Mouse (Mus musculus) ES-E14 (cell line): ENCODE measurements around the gene Rasgrf2. TPM values are rescaled to one million over a fixed set of nuclear protein-coding genes. Genes with fewer than 3 reads are reported as not detected.

Source experiments
- DNase-seq: peaks from one replicate; pipeline ENCODE4 v3.0.0-alpha.2; 2013; ENCODE audit warnings: low read depth, low spot score
- H3K27ac ChIP-seq: 2 replicates; pipeline ENCODE4 v1.5.1; 2012; ENCODE audit warnings: low read depth, mild to moderate bottlenecking, low read length, moderate library complexity, mixed read lengths; ENCODE audit not compliant: poor library complexity, insufficient read depth, severe bottlenecking
- H3K36me3 ChIP-seq: 2 replicates; pipeline ENCODE4 v1.6.1; 2012; ENCODE audit warnings: mild to moderate bottlenecking, low read length, moderate library complexity, mixed read lengths; ENCODE audit not compliant: control insufficient read depth, poor library complexity, insufficient read depth, severe bottlenecking
- H3K4me1 ChIP-seq, 2 experiments: fragments of 150-350 bp in 1 of 2; sonication (generic) in 1 of 2; 2 replicates each; pipeline ENCODE4 v1.6.1; 2012; ENCODE audit warnings: low read length in 2 of 2, mild to moderate bottlenecking in 1 of 2, mixed read lengths in 1 of 2; ENCODE audit not compliant: control insufficient read depth in 2 of 2, insufficient read depth in 2 of 2, poor library complexity in 1 of 2
- H3K4me3 ChIP-seq, 2 experiments: fragments of 150-350 bp in 1 of 2; sonication (generic) in 1 of 2; 2 replicates each; pipeline ENCODE4 v1.5.1; 2012; ENCODE audit warnings: low read length in 2 of 2, low read depth in 1 of 2, mild to moderate bottlenecking in 1 of 2, mixed read lengths in 1 of 2; ENCODE audit not compliant: insufficient read depth in 1 of 2, poor library complexity in 1 of 2, severe bottlenecking in 1 of 2
- H3K9ac ChIP-seq: 2 replicates; pipeline ENCODE4 v1.6.1; 2012; ENCODE audit warnings: low read depth, mild to moderate bottlenecking, low read length, mixed read lengths; ENCODE audit not compliant: poor library complexity, insufficient read depth, severe bottlenecking
- H3K9me3 ChIP-seq: fragments of 150-350 bp; sonication (generic); 2 replicates; pipeline ENCODE4 v1.6.1; 2012; ENCODE audit warnings: low read depth, mild to moderate bottlenecking, low read length; ENCODE audit not compliant: control insufficient read depth, insufficient read depth
- CHD2 ChIP-seq: IDR thresholded peaks from 2 replicates; pipeline ENCODE4 v1.6.1; 2014; ENCODE audit warnings: mild to moderate bottlenecking, low read depth, low read length, inconsistent platforms
- HCFC1 ChIP-seq: IDR thresholded peaks from 2 replicates; pipeline ENCODE4 v1.6.1; 2012; ENCODE audit warnings: low read length, inconsistent platforms, borderline replicate concordance; ENCODE audit not compliant: insufficient read depth
- MAFK ChIP-seq: IDR thresholded peaks from 2 replicates; pipeline ENCODE4 v1.6.1; 2014; ENCODE audit warnings: mild to moderate bottlenecking, low read depth, low read length, inconsistent platforms; ENCODE audit not compliant: insufficient read depth
- ZC3H11A ChIP-seq: IDR thresholded peaks from 2 replicates; pipeline ENCODE4 v1.6.1; 2012; ENCODE audit warnings: low read depth, mild to moderate bottlenecking, inconsistent platforms, low read length, borderline replicate concordance
- ZNF384 ChIP-seq: IDR thresholded peaks from 2 replicates; pipeline ENCODE4 v1.6.1; 2012; ENCODE audit warnings: low read depth, low read length, inconsistent platforms
- in situ Hi-C, 2 experiments: fragments of 600-800 bp; cut with MboI; formaldehyde crosslinking; loops; one replicate each; pipeline ENCODE4 v1.15.1; 2025; ENCODE audit warnings: low sequenced_read_pairs in 2 of 2, inconsistent platforms in 1 of 2; ENCODE audit not compliant: unreplicated experiment in 2 of 2
- total RNA-seq: library from RNA; depleted of rRNA; stranded (reverse); fragments of 300-350 nt; gene quantifications from 2 replicates; pipeline ENCODE4 v1.2.3, GENCODE M21; 2012

Gene Rasgrf2
- total RNA-seq, 1 experiment: 0.40 TPM

DNA sequence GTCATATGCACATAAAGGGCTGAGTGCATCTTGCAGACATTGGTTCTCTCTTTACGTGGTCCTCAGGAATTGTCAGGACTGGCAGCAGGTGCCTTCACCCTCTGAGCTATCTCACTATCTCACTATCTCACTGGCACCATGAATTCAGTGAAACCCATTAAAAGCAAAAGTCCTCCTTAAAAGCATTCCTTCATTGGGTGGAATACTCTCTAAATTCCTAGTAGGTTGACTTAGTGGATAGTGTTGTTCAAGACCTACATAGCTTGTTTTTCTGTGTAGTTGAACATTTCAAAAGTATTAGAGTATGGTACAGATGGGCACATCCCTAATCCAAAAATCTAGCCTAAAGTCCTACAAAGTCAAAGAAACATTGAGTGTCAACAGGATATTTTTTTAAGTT, 199.3 kb downstream of the Rasgrf2 start:
- in situ Hi-C loops: no loop called here
- H3K36me3 ChIP-seq: no peaks in the 10 kb centered on the region
- H3K4me3 ChIP-seq: no peak overlapping the region
- no peaks in the 10 kb centered on the region for H3K4me1 ChIP-seq
- no peaks in the 10 kb centered on the region for H3K9me3 ChIP-seq
- DNase-seq: no peak
- H3K9ac ChIP-seq: no peak overlapping the region
- TF ChIP-seq ZNF384: no peak
- no peak for TF ChIP-seq CHD2
- TF ChIP-seq HCFC1: no peak
- no peak for TF ChIP-seq MAFK
- no peak for TF ChIP-seq ZC3H11A
- H3K27ac ChIP-seq: no peak overlapping the region

DNA sequence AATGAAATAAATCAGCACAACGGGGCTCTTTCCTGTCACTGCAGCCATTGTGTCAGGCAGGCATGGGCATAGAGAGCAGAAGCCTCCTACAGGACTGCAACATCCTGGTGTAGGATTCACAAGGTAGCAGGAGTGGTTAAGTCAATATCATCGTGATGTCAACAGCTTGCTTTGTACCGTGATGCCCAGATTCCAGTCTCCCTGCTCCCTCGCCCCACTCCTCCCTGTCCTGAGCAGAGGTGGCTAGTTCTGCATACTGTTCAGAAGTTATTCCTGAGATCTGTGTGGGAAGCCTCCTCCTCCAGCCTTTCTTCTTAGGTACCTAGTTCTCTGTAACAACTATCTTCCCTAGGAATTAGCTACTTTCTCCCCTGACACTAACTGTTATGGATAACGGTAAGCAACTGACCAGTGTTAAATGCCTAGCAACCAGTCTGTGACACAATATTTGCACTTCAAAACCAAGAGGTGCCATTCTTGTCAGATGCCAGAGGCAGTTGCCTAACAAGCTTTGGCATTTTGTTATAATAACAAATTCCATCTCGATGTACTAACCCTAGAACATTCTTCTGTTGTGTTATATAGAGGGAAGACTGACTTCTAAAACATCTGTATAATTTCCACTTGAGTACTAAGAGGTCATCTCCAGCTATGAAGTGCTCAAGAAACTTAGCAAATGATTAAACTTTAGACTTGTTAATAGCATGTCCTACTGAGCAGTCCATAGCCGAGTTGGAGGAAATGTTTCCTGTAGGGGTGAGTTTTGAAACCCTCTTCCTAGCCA, 201.3 kb downstream of the Rasgrf2 start:
- no peak for TF ChIP-seq ZNF384
- TF ChIP-seq MAFK: no peak
- TF ChIP-seq CHD2: no peak
- TF ChIP-seq ZC3H11A: no peak
- TF ChIP-seq HCFC1: no peak
- Histone ChIP-seq H3K4me3 (no peak overlapping the region), H3K4me1 (no peaks in the 10 kb centered on the region), H3K9me3 (no peaks in the 10 kb centered on the region), H3K9ac (no peak overlapping the region), H3K36me3 (no peaks in the 10 kb centered on the region), H3K27ac (no peak overlapping the region)
- in situ Hi-C loops: no loop called here
- DNase-seq: no peak

DNA sequence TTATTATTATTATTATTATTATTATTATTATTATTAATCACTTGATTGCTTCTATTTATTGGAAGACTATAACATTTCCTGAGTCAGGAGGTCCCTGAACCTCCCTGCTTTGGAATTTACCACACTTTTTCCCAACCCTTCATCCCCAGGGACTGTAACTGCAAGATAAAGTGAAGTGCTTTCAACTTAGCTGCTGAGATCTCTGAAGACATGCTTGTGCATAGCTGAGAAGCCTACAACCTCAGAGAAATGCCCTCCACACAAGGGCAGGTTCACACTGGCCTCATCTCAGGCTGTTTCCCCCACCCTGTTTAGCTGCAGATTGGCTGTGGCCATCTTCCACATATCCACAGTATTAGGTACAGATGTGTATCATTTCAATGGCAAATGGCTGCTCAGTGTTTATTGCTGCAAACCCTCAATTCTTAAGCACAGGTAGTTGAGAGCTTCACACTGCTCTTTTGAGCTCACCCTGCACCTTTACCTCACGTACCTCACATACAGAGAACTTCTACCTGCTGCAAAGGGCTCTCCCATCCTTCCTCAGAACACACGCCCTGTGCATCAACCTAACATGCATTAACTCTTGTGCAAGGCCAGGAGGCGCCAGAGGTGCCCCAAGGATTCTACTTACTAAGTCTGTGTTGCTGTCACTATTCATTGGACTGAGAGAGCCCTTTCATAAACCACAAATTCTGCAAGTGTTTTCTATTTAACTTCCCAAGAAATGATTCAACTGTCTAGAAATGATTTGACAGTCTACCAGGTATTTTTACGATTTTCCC, 202.7 kb downstream of the Rasgrf2 start:
- no peaks in the 10 kb centered on the region for H3K36me3 ChIP-seq
- H3K9ac ChIP-seq: no peak overlapping the region
- no peaks in the 10 kb centered on the region for H3K4me1 ChIP-seq
- H3K27ac ChIP-seq: no peak overlapping the region
- TF ChIP-seq ZC3H11A: peak; percentile 13; the same call in 1 of the 2 replicates
- TF ChIP-seq ZNF384: no peak
- H3K4me3 ChIP-seq: no peak overlapping the region
- H3K9me3 ChIP-seq: no peaks in the 10 kb centered on the region
- no peak for DNase-seq
- in situ Hi-C loops: no loop called here

GRCm38 (mm10) chr13:91921010-91921409, 210.4 kb downstream of the Rasgrf2 start:
- no peaks in the 10 kb centered on the region for H3K36me3 ChIP-seq
- H3K4me1 ChIP-seq: no peaks in the 10 kb centered on the region
- no peak for DNase-seq
- no peak overlapping the region for H3K4me3 ChIP-seq
- no peak for TF ChIP-seq ZNF384
- no peak for TF ChIP-seq MAFK
- TF ChIP-seq ZC3H11A: no peak
- TF ChIP-seq CHD2: no peak
- TF ChIP-seq HCFC1: no peak
- in situ Hi-C loops: loop anchor here in 1 of 2 experiments (25.0 kb wide), 1 partner anchor 816 kb away; no protein-coding TSS in a partner anchor
- H3K9me3 ChIP-seq: no peaks in the 10 kb centered on the region
- no peak overlapping the region for H3K27ac ChIP-seq
- no peak overlapping the region for H3K9ac ChIP-seq
